Mouse (Mus musculus): ENCODE results near the gene Tmcc3. TPM values are rescaled to one million over a fixed set of nuclear protein-coding genes. Genes with fewer than 3 reads are reported as not detected.
"Not testable (repeated sequence)": the region's sequence is repeated elsewhere in the genome, so short reads cannot be mapped to it uniquely, and the experiment has no call there.

The Tmcc3 gene
- polyA plus RNA-seq, 1 experiment, result 18.9 TPM

GRCm38 (mm10) chr10:94505248-94505772 lies 193.6 kb downstream of the Tmcc3 start:
- DNase-seq (ENCODE audit: extremely low spot score in 1 of 2, low spot score in 1 of 2), result no peak

- no peak for DNase-seq (ENCODE audit: extremely low spot score in 1 of 2, low spot score in 1 of 2)
Measured at GRCm38 (mm10) chr10:94508863-94509262, 197.1 kb downstream of the Tmcc3 start.

- DNase-seq (ENCODE audit: extremely low spot score in 1 of 2, low spot score in 1 of 2), result no peak
Measured at GRCm38 (mm10) chr10:94512771-94513170, 201.0 kb downstream of the Tmcc3 start.

- no peak for DNase-seq (ENCODE audit: extremely low spot score in 1 of 2, low spot score in 1 of 2)
Measured at GRCm38 (mm10) chr10:94514091-94514505, 202.3 kb downstream of the Tmcc3 start.

- DNase-seq (ENCODE audit: extremely low spot score in 1 of 2, low spot score in 1 of 2), result peak in 1 of 2 experiments; percentile 69
Measured at GRCm38 (mm10) chr10:94514506-94515178, 202.9 kb downstream of the Tmcc3 start.

- peak in 1 of 2 experiments; percentile 64 for DNase-seq (ENCODE audit: extremely low spot score in 1 of 2, low spot score in 1 of 2)
Measured at GRCm38 (mm10) chr10:94515179-94515545, 203.4 kb downstream of the Tmcc3 start.

GRCm38 (mm10) chr10:94515583-94515982 lies 203.8 kb downstream of the Tmcc3 start:
- DNase-seq (ENCODE audit: extremely low spot score in 1 of 2, low spot score in 1 of 2), result no peak

- DNase-seq (ENCODE audit: extremely low spot score in 1 of 2, low spot score in 1 of 2), result no peak
Measured at GRCm38 (mm10) chr10:94519887-94520286, 208.1 kb downstream of the Tmcc3 start.

GRCm38 (mm10) chr10:94520306-94521106 lies 208.8 kb downstream of the Tmcc3 start:
- peak in 1 of 2 experiments; percentile 67 for DNase-seq (ENCODE audit: extremely low spot score in 1 of 2, low spot score in 1 of 2)

GRCm38 (mm10) chr10:94521107-94521401 lies 209.3 kb downstream of the Tmcc3 start:
- DNase-seq (ENCODE audit: extremely low spot score in 1 of 2, low spot score in 1 of 2), result no peak

- DNase-seq (ENCODE audit: extremely low spot score in 1 of 2, low spot score in 1 of 2), result no peak
Measured at GRCm38 (mm10) chr10:94521776-94522175, 210.0 kb downstream of the Tmcc3 start.

GRCm38 (mm10) chr10:94523297-94523696 lies 211.5 kb downstream of the Tmcc3 start:
- DNase-seq (ENCODE audit: extremely low spot score in 1 of 2, low spot score in 1 of 2), result peak in 1 of 2 experiments; percentile 57

- peak in 1 of 2 experiments; percentile 83 for DNase-seq (ENCODE audit: extremely low spot score in 1 of 2, low spot score in 1 of 2)
Measured at GRCm38 (mm10) chr10:94523711-94524156, 212.0 kb downstream of the Tmcc3 start.

- no peak for DNase-seq (ENCODE audit: extremely low spot score in 1 of 2, low spot score in 1 of 2)
Measured at GRCm38 (mm10) chr10:94524966-94525365, 213.2 kb downstream of the Tmcc3 start.

GRCm38 (mm10) chr10:94525784-94526183 lies 214.0 kb downstream of the Tmcc3 start:
- DNase-seq (ENCODE audit: extremely low spot score in 1 of 2, low spot score in 1 of 2), result no peak

- no peak for DNase-seq (ENCODE audit: extremely low spot score in 1 of 2, low spot score in 1 of 2)
Measured at GRCm38 (mm10) chr10:94526834-94527233, 215.1 kb downstream of the Tmcc3 start.

GRCm38 (mm10) chr10:94527248-94527647 lies 215.5 kb downstream of the Tmcc3 start:
- DNase-seq (ENCODE audit: extremely low spot score in 1 of 2, low spot score in 1 of 2), result no peak

- DNase-seq (ENCODE audit: extremely low spot score in 1 of 2, low spot score in 1 of 2), result peak in 1 of 2 experiments; percentile 27
Measured at GRCm38 (mm10) chr10:94530079-94530478, 218.3 kb downstream of the Tmcc3 start.

- peak in 1 of 2 experiments; percentile 10 for DNase-seq (ENCODE audit: extremely low spot score in 1 of 2, low spot score in 1 of 2)
Measured at GRCm38 (mm10) chr10:94531482-94531881, 219.7 kb downstream of the Tmcc3 start.

- DNase-seq (ENCODE audit: extremely low spot score in 1 of 2, low spot score in 1 of 2), result no peak
Measured at GRCm38 (mm10) chr10:94533081-94533724, 221.5 kb downstream of the Tmcc3 start.

GRCm38 (mm10) chr10:94538623-94539022 lies 226.9 kb downstream of the Tmcc3 start:
- DNase-seq (ENCODE audit: extremely low spot score in 1 of 2, low spot score in 1 of 2), result not testable (repeated sequence)
